Mouse (Mus musculus): ENCODE results near the gene Dazap1.

DNA sequence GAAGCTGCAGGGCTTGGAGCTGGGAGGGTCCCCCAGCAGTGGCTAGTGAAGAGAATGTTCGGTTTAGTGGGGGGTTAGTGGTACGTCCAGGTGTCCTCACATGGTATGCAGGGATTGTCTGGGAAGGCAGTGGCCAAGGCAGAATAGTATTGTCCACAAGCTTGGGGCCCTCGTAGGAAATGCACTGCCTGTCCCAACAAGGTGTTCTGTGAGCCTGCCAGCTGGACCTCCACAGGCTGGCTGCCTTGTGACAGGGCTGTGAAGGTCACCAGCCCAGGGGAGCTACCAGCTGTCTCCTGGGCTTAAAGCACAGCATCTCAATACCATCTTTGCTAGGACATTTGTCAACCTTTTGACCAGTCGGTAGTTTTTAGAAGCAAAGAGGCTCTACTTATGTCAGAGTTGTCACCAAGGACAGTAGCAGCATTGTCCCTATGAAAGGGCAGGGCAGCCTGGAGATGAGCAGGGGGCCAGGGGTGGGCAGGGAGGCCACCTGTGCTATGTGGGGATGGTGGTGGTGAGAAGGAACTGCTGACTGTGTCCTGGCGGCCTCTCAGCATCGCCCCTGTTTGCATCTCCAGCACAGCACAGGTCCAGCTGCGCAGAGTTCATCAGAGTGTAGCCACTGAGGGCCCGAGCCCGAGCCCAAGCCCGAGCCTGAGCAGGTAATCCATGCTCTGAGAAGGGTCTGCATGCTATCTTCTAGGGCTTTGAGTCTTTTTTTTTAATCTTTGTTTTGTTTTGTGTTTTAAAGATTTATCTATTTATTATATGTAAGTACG lies 8.6 kb upstream of the Dazap1 start:
- TF ChIP-seq CTCF (IDR thresholded peaks at IDR 0.05) (no peak), EP300 (IDR thresholded peaks at IDR 0.05; ENCODE audit: insufficient read depth, low read depth, low read length) (0 out of 2 replicates have a peak, but pooled peaks have one; percentile 66)
